Mouse (Mus musculus) left cerebral cortex, adult 2 months (tissue): Measurements from ENCODE around the gene Apobec3. TPM values are rescaled to one million over a fixed set of nuclear protein-coding genes. Genes with fewer than 3 reads are reported as not detected.

Source experiments
- DNase-seq, 2 experiments: peaks; one replicate each; pipeline ENCODE4 v3.0.0; 2021 to 2022; ENCODE audit warnings: low spot score in 2 of 2, mixed read lengths in 1 of 2; ENCODE audit errors: extremely low spot score in 1 of 2
- H3K27ac ChIP-seq: fragments of 200-600 bp; 2 replicates; pipeline ENCODE4 v1.8.1; 2022
- H3K4me3 ChIP-seq: fragments of 200-600 bp; 2 replicates; pipeline ENCODE4 v1.8.1; 2022
- CTCF ChIP-seq: fragments of 200-600 bp; IDR thresholded peaks from 2 replicates; pipeline ENCODE4 v1.8.1; 2022; ENCODE audit warnings: antibody characterized with exemption, mild to moderate bottlenecking, moderate library complexity
- intact Hi-C: fragments of 180-260 bp; cut with DNase I; formaldehyde crosslinking; loops from one replicate; pipeline ENCODE4 v1.15.1; 2025
- total RNA-seq, 2 experiments: library from RNA; stranded (reverse); gene quantifications; 2 replicates each; pipeline ENCODE4 v1.2.3; 2021

The Apobec3 gene
- total RNA-seq, 2 experiments from 2014 or later = 5.1 to 6.1 TPM

DNA sequence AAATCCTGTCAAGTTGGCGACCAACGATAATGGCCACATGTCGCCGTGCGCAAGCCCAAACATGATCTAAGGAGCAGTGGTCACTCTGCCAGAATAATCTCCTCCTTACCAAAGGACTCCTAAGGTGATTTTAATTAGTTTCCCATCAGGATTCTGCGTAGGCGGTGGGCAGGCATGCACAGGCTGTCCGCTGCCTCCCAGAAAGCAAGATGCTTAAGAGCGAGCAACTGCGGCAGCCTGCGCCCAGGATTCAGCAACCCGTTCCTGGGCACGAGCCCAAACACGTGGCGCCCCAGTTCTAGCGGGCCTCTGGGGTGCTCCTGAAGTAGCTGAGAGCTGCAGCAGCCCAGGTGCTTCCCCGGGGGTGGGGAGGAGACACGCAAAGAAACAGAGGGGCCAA lies 71.2 kb downstream of the Apobec3 start:
- TF ChIP-seq CTCF = no peak
- no peak overlapping the region for H3K4me3 ChIP-seq
- intact Hi-C loops = no loop called here
- no peak overlapping the region for H3K27ac ChIP-seq
- DNase-seq = no peak

DNA sequence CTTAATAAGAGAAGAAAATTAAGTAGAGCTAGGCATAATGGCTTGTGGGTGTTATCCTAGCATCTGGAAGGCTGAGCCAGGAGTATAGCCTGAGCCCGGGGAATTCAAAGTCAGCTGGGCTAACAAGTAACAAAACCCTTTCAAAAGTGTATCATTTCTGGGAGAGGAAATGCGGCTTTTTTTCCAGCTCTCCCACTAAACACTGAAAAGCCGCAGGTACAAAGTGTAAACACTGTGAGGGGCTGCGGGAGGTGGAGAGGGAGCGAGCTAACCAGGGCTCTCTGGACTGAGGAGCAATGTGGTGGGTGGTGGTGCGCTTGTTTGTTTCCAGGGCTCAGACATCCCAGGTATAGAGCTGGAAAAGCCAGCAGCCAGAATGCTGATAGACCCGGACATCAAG lies 72.9 kb downstream of the Apobec3 start:
- TF ChIP-seq CTCF = no peak
- no peak for DNase-seq
- Histone ChIP-seq H3K27ac (no peak overlapping the region), H3K4me3 (no peak overlapping the region)
- intact Hi-C loops = no loop called here

Other genes starting within 250 kb of the Apobec3 start
- gene Fam227a, start 232.7 kb upstream of the Apobec3 start, total RNA-seq = 10 to 100 TPM; 12.9 to 13.6 TPM
- 10 to 100 TPM; 42.6 to 49.4 TPM for gene Cby1, start 232.5 kb upstream of the Apobec3 start, total RNA-seq
- gene Tomm22, start 220.8 kb upstream of the Apobec3 start, total RNA-seq = 10 to 100 TPM; 81.8 to 96.6 TPM
- 10 to 100 TPM; 64.3 to 68.0 TPM for gene Josd1, start 203.7 kb upstream of the Apobec3 start, total RNA-seq
- gene Gtpbp1, start 200.8 kb upstream of the Apobec3 start, total RNA-seq = 10 to 100 TPM; 54.2 to 58.0 TPM
- gene Sun2, start 149.1 kb upstream of the Apobec3 start, total RNA-seq = 10 to 100 TPM; 43.9 to 46.5 TPM
- gene Dnal4, start 113.8 kb upstream of the Apobec3 start, total RNA-seq = 10 to 100 TPM; 53.2 to 54.1 TPM
- 100 to 1,000 TPM; 800 to 813 TPM for gene Nptxr, start 86.9 kb upstream of the Apobec3 start, total RNA-seq
- 10 to 100 TPM in 1 of 2 experiments, 1 to 10 TPM in 1; 9.7 to 19.7 TPM for gene Npcd, start 57.4 kb upstream of the Apobec3 start, total RNA-seq
- 100 to 1,000 TPM; 370 to 387 TPM for gene Cbx6, start 57.0 kb upstream of the Apobec3 start, total RNA-seq
- 10 to 100 TPM; 52.3 to 52.6 TPM for gene Cbx7, start 79.5 kb downstream of the Apobec3 start, total RNA-seq
- gene Pdgfb, start 123.3 kb downstream of the Apobec3 start, total RNA-seq = 10 to 100 TPM; 32.7 to 41.7 TPM
- gene Syngr1, start 199.7 kb downstream of the Apobec3 start, total RNA-seq = 100 to 1,000 TPM; 429 to 434 TPM
- 100 to 1,000 TPM; 439 to 468 TPM for gene Rpl3, start 200.2 kb downstream of the Apobec3 start, total RNA-seq
- 10 to 100 TPM; 23.7 to 26.4 TPM for gene Tab1, start 241.5 kb downstream of the Apobec3 start, total RNA-seq